Mouse (Mus musculus): ENCODE data around the gene Ddr1.
A peak's percentile ranks its signal among the peaks of the same experiment; 100 is the strongest.

Gene Ddr1

GRCm38 (mm10) chr17:35693906-35694305, 10.5 kb downstream of the Ddr1 start:
- DNase-seq (ENCODE audit: low read depth, low spot score) = no peak

GRCm38 (mm10) chr17:35692368-35692767, 12.1 kb downstream of the Ddr1 start:
- no peak for DNase-seq (ENCODE audit: low read depth, low spot score)

- no peak for DNase-seq (ENCODE audit: low read depth, low spot score)
These were observed 12.6 kb downstream of the Ddr1 start for GRCm38 (mm10) chr17:35691811-35692210.

- DNase-seq (ENCODE audit: low read depth, low spot score) = peak; percentile 53
These were observed 14.3 kb downstream of the Ddr1 start for GRCm38 (mm10) chr17:35689936-35690645.

- peak; percentile 72 for DNase-seq (ENCODE audit: low read depth, low spot score)
These were observed 15.9 kb downstream of the Ddr1 start for GRCm38 (mm10) chr17:35688347-35689175.

- DNase-seq (ENCODE audit: low read depth, low spot score) = peak; percentile 43
These were observed 19.4 kb downstream of the Ddr1 start for GRCm38 (mm10) chr17:35685061-35685460.

- peak; percentile 36 for DNase-seq (ENCODE audit: low read depth, low spot score)
These were observed 22.4 kb downstream of the Ddr1 start for GRCm38 (mm10) chr17:35681986-35682385.

- peak; percentile 41 for DNase-seq (ENCODE audit: low read depth, low spot score)
These were observed 23.8 kb downstream of the Ddr1 start for GRCm38 (mm10) chr17:35680591-35680990.

- peak; percentile 96 for DNase-seq (ENCODE audit: low read depth, low spot score)
These were observed 30.9 kb downstream of the Ddr1 start, which contains the start of gene Gtf2h4 for GRCm38 (mm10) chr17:35673416-35674035. Gene Gtf2h4 (minus strand): TSS chr17:35673739.

GRCm38 (mm10) chr17:35672527-35672926, 31.9 kb downstream of the Ddr1 start:
- no peak for DNase-seq (ENCODE audit: low read depth, low spot score)

GRCm38 (mm10) chr17:35671846-35672245, 32.6 kb downstream of the Ddr1 start:
- no peak for DNase-seq (ENCODE audit: low read depth, low spot score)

- no peak for DNase-seq (ENCODE audit: low read depth, low spot score)
These were observed 34.7 kb downstream of the Ddr1 start for GRCm38 (mm10) chr17:35669731-35670130.

GRCm38 (mm10) chr17:35667334-35668065, 36.9 kb downstream of the Ddr1 start, which contains the start of gene Vars2:
Gene Vars2 (minus strand): TSS chr17:35667592.
- peak; percentile 96 for DNase-seq (ENCODE audit: low read depth, low spot score)

GRCm38 (mm10) chr17:35666851-35667256, 37.6 kb downstream of the Ddr1 start:
- DNase-seq (ENCODE audit: low read depth, low spot score) = peak; percentile 59

GRCm38 (mm10) chr17:35665957-35666515, 38.4 kb downstream of the Ddr1 start:
- peak; percentile 87 for DNase-seq (ENCODE audit: low read depth, low spot score)

GRCm38 (mm10) chr17:35653086-35653485, 51.3 kb downstream of the Ddr1 start:
- DNase-seq (ENCODE audit: low read depth, low spot score) = peak; percentile 81

GRCm38 (mm10) chr17:35649429-35649828, 55.0 kb downstream of the Ddr1 start:
- DNase-seq (ENCODE audit: low read depth, low spot score) = no peak

GRCm38 (mm10) chr17:35643609-35644236, 60.7 kb downstream of the Ddr1 start, which contains the start of gene Mucl3:
Gene Mucl3 (minus strand): TSS chr17:35643695.
- DNase-seq (ENCODE audit: low read depth, low spot score) = no peak

GRCm38 (mm10) chr17:35639352-35639751, 65.1 kb downstream of the Ddr1 start:
- DNase-seq (ENCODE audit: low read depth, low spot score) = no peak

GRCm38 (mm10) chr17:35638475-35639190, 65.8 kb downstream of the Ddr1 start:
- peak; percentile 89 for DNase-seq (ENCODE audit: low read depth, low spot score)

Measured in ZHBTc4 (cell line).